Mouse (Mus musculus) thymus, adult 2 months (tissue): ENCODE measurements around the gene H13. TPM values are rescaled to one million over a fixed set of nuclear protein-coding genes. Genes with fewer than 3 reads are reported as not detected.
"Not testable (repeated sequence)": the region's sequence is repeated elsewhere in the genome, so short reads cannot be mapped to it uniquely, and the experiment has no call there.

Experiments used
- DNase-seq: peaks from one replicate; pipeline ENCODE4 v3.0.0; 2021
- H3K27ac ChIP-seq: fragments of 200-500 bp; 2 replicates; pipeline ENCODE4 v1.5.1; 2012; ENCODE audit warnings: low read length, control low read depth; ENCODE audit not compliant: control insufficient read depth, insufficient read depth
- H3K27me3 ChIP-seq: fragments of 200-500 bp; 2 replicates; pipeline ENCODE4 v1.6.1; 2012; ENCODE audit warnings: mild to moderate bottlenecking, low read length, moderate library complexity, mixed read lengths; ENCODE audit not compliant: control insufficient read depth, insufficient read depth
- H3K36me3 ChIP-seq: fragments of 200-500 bp; 2 replicates; pipeline ENCODE4 v1.6.1; 2012; ENCODE audit warnings: mild to moderate bottlenecking, low read length, moderate library complexity; ENCODE audit not compliant: control insufficient read depth, insufficient read depth
- H3K4me1 ChIP-seq: fragments of 200-500 bp; replicated peaks from 2 replicates; pipeline ENCODE4 v1.6.1; 2012; ENCODE audit warnings: low read length; ENCODE audit not compliant: control insufficient read depth, insufficient read depth
- H3K4me3 ChIP-seq: fragments of 200-500 bp; 2 replicates; pipeline ENCODE4 v1.5.1; 2012; ENCODE audit warnings: mild to moderate bottlenecking, low read length, control low read depth, moderate library complexity; ENCODE audit not compliant: control insufficient read depth, insufficient read depth
- CTCF ChIP-seq: fragments of 200-500 bp; IDR thresholded peaks from 2 replicates; pipeline ENCODE4 v1.5.1; 2012; ENCODE audit warnings: mild to moderate bottlenecking, control low read depth, low read length, moderate library complexity, borderline replicate concordance; ENCODE audit not compliant: control insufficient read depth, poor library complexity, insufficient read depth; ENCODE audit errors: extremely low read depth
- POLR2A ChIP-seq: fragments of 200-500 bp; IDR thresholded peaks from 2 replicates; pipeline ENCODE4 v1.6.1; 2012; ENCODE audit warnings: mild to moderate bottlenecking, low read length, control low read depth, moderate library complexity; ENCODE audit not compliant: control insufficient read depth, poor library complexity, insufficient read depth; ENCODE audit errors: extremely low read depth
- WGBS: fragments of 180-500 bp; shearing (Covaris S2); methylation state at CpG from one replicate; pipeline ENCODE4 v1.1.7; 2018; 5-methylcytosine and 5-hydroxymethylcytosine counted together
- polyA plus RNA-seq: library from polyadenylated mRNA; depleted of rRNA; stranded (reverse); fragments of >200 nt; gene quantifications from 2 replicates; pipeline ENCODE4 v1.2.3, GENCODE M21; 2012

H13 gene
- polyA plus RNA-seq, 1 experiment = 270 TPM

DNA sequence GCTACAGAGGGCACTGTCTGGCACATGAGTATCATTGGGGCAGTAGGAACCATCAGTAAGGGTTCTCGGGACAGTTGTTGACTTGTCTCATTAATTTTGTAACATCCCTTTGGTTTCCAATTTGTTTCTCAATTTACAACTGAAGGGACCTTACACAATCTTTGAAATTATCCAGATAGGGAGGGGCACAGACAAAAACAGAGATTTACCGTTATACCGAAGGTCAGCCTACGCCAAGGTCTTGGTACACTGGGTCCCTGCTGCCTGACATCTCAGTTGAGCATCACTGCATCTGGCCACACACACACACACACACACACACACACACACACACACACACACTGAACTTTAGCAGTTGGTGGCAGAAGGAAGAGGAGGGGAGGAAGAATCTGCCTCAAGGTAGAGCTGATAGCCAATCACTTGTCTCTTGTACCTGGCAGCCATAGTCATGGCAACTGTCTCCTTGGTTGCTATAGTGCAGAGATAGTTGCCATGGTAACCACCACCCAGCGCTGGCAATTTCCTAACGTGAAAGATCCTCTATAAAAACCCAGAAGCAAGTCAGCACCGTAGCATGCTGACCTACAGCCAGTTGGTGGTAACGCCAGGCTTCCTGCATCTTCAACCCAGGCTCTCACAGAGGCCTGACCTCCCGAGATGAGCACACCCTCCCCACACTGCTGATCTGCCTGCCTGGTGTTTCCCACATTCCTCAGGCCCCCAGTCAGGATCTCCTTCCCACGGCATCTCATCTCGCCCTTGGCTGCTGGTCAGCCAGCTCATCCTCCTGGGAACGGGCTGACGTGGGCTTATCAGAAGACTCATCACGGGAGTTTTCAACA, 15.2 kb upstream of the H13 start:
- Histone ChIP-seq H3K4me1 (no peaks in the 10 kb centered on the region), H3K4me3 (no peak overlapping the region), H3K27ac (no peak overlapping the region), H3K36me3 (no peaks in the 10 kb centered on the region), H3K27me3 (no peaks in the 10 kb centered on the region)
- TF ChIP-seq CTCF = no peak
- TF ChIP-seq POLR2A = no peak
- WGBS = 66% methylated on average over 14 of the region's 14 CpGs
- no peak for DNase-seq

DNA sequence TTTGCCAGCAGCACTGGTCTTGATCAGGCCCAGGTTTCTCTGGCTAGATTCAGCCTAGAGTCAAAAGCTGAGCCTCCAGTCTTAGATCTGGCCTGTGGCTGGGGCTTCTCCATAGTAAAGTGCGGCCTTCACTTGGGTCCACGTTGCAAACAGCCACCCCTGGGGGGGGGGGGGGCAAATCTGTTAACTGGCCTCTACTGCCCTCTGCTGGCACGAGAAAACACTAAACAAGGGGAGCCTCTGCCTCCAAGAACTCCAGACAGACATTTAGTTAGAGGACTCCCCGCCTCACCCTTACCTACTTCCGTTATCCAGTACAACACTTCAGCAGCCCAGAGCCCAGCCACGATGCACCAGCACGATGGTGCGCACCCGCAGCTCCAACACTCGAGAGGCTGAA, 11.9 kb upstream of the H13 start:
- Histone ChIP-seq H3K27ac (no peak overlapping the region), H3K4me1 (no peaks in the 10 kb centered on the region), H3K27me3 (no peaks in the 10 kb centered on the region), H3K36me3 (no peaks in the 10 kb centered on the region), H3K4me3 (no peak overlapping the region)
- WGBS = 72% methylated on average over 10 of the region's 10 CpGs
- no peak for TF ChIP-seq CTCF
- no peak for TF ChIP-seq POLR2A
- DNase-seq = no peak

DNA sequence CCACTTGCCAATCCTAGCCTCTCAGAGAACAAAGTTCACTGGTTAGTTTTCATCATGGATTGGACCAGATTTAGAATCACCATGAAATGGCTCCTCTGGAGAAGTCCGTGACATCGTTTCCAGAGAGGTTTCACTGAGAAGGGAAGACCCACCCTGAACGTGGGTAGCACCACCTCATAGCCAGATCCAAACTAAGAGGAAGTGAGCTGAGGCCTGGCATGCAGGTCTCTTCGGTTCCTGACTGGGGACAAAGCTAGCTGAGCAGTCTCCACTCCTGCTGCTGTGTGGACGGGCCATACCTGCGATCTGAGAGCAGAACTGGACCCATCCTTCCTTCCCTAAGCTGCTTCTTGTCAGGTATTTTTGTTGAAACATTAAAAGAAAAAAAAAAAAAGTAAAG, 8.1 kb upstream of the H13 start:
- TF ChIP-seq CTCF (no peak), POLR2A (no peak)
- Histone ChIP-seq H3K27ac (no peak overlapping the region), H3K36me3 (no peaks in the 10 kb centered on the region), H3K4me1 (no peaks in the 10 kb centered on the region), H3K4me3 (no peak overlapping the region), H3K27me3 (no peaks in the 10 kb centered on the region)
- 33% methylated on average over 6 of the region's 6 CpGs for WGBS
- DNase-seq = no peak

- H3K27me3 ChIP-seq, H3K27ac ChIP-seq, H3K36me3 ChIP-seq, H3K4me3 ChIP-seq, H3K4me1 ChIP-seq, DNase-seq: not testable (repeated sequence)
- 87% methylated on average over 3 of the region's 3 CpGs for WGBS
These were observed 3.1 kb upstream of the H13 start for GRCm38 (mm10) chr2:152666191-152666590.

- Histone ChIP-seq H3K27me3 (no peaks in the 10 kb centered on the region), H3K27ac (peak overlapping the region; percentile 96), H3K4me1 (peaks cover 19% of the 10 kb centered on the region), H3K36me3 (peaks cover 3% of the 10 kb centered on the region; the same call in 1 of the 2 replicates), H3K4me3 (peak overlapping the region; percentile 81)
- 1% methylated on average over 46 of the region's 46 CpGs for WGBS
- TF ChIP-seq CTCF (0 out of 2 replicates have a peak, but pooled peaks have one; percentile 9), POLR2A (no peak)
- DNase-seq = peak; percentile 37
These were observed 601 bp downstream of the H13 start for GRCm38 (mm10) chr2:152669639-152670484.

DNA sequence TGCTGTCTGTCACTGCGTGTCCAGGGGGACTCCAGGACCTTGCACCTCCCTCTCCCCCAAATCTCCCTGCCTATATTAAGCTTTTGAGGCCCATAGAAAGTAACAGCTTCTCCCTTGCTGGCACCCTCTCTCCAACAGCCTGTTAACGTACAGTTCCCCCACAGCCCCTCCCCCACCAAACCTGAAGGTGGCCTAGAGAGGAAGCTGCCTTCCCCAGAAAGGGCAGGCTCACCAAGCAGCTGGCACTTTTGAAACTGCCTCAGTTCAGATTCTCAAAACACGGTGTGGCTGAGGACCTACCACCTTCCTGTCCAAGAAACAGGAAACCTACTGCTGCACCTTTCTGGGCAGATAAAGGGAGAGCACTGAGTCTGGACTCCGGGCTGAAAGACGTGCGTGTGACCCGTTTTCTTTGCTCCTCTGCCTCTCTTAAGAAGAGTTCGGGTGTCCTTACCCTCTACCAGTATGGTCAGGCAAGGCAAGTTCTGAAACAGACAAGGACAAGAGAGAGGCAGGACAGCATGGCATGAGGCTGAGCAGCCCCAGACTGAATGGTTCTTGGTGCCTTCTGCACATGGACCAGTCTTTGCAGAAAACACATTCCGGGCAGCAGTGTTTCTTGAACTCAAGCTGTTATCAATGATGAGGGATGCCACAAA, 1.9 kb downstream of the H13 start:
- DNase-seq = peak; percentile 92
- H3K4me3 ChIP-seq = peak overlapping the region; percentile 81
- 0 out of 2 replicates have a peak, but pooled peaks have one; percentile 48 for TF ChIP-seq POLR2A
- no peak for TF ChIP-seq CTCF
- 3% methylated on average over 9 of the region's 9 CpGs for WGBS
- peak overlapping the region; percentile 96 for H3K27ac ChIP-seq
- H3K36me3 ChIP-seq = peaks cover 10% of the 10 kb centered on the region
- peaks cover 29% of the 10 kb centered on the region for H3K4me1 ChIP-seq
- no peaks in the 10 kb centered on the region for H3K27me3 ChIP-seq
